Mouse (Mus musculus) kidney, embryonic 15.5 days (tissue): ENCODE data around the gene Gclc. TPM values are rescaled to one million over a fixed set of nuclear protein-coding genes. Genes with fewer than 3 reads are reported as not detected.

Source experiments
- ATAC-seq: fragments of 200-750 bp; cut with Nextera tagmentation; replicated peaks from 2 replicates; pipeline ENCODE4 v1.8.0; 2017; ENCODE audit warnings: moderate TSS enrichment; ENCODE audit not compliant: low FRiP score
- H3K27ac ChIP-seq: fragments of 300-500 bp; sonication (generic); 2 replicates; pipeline ENCODE4 v1.5.1; 2015; ENCODE audit warnings: mild to moderate bottlenecking, inconsistent platforms
- H3K27me3 ChIP-seq: fragments of 300-500 bp; sonication (generic); 2 replicates; pipeline ENCODE4 v1.6.1; 2015; ENCODE audit warnings: inconsistent platforms
- H3K36me3 ChIP-seq: fragments of 300-500 bp; sonication (generic); 2 replicates; pipeline ENCODE4 v1.6.1; 2015; ENCODE audit warnings: inconsistent platforms
- H3K4me1 ChIP-seq: fragments of 300-500 bp; sonication (generic); 2 replicates; pipeline ENCODE4 v1.6.1; 2015; ENCODE audit warnings: inconsistent platforms
- H3K4me2 ChIP-seq: fragments of 300-500 bp; sonication (generic); 2 replicates; pipeline ENCODE4 v1.6.1; 2015; ENCODE audit warnings: moderate library complexity, mild to moderate bottlenecking, inconsistent platforms
- H3K4me3 ChIP-seq: fragments of 300-500 bp; sonication (generic); replicated peaks from 2 replicates; pipeline ENCODE4 v1.5.1; 2015; ENCODE audit warnings: mild to moderate bottlenecking, inconsistent platforms
- H3K9ac ChIP-seq: fragments of 300-500 bp; sonication (generic); 2 replicates; pipeline ENCODE4 v1.6.1; 2015; ENCODE audit warnings: mild to moderate bottlenecking, inconsistent platforms
- H3K9me3 ChIP-seq: fragments of 300-500 bp; sonication (generic); replicated peaks from 2 replicates; pipeline ENCODE4 v1.6.1; 2016; ENCODE audit warnings: inconsistent platforms
- WGBS: fragments of 180-500 bp; shearing (Covaris S2); methylation state at CpG from one replicate; pipeline ENCODE4 v1.1.7; 2015; ENCODE audit warnings: mixed read lengths; 5-methylcytosine and 5-hydroxymethylcytosine counted together
- polyA plus RNA-seq: library from polyadenylated mRNA; unstranded; fragments of >200 nt; fragmentation: Nextera tagmentation; extraction: Ambion mirVana; gene quantifications from 2 replicates; pipeline ENCODE4 v1.2.1, GENCODE M21; 2015

The Gclc gene
- polyA plus RNA-seq, 1 experiment from 2014 or later: 24.2 TPM

DNA sequence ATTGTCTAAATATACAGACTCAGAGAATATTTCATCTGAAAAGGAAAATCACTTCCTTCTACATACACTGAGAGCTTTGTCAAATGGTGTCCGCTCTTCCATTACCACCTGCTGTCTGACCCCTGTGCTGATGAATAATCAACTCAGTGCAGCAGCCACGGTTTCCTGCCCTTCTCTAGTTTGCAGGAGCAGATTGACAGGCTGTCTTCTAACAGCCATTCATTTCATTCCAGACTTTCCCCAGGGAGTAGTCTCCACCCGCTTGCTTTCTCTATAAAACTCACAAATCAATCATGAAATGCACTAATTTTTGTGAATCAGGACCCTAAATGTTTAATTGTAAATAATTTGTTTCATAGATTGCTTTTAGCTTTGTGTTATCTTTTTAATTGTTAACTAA is 39.5 kb downstream of the Gclc start:
- Histone ChIP-seq H3K4me1 (peaks cover 3% of the 10 kb centered on the region; the same call in 1 of the 2 replicates), H3K9ac (no peak overlapping the region), H3K27me3 (no peaks in the 10 kb centered on the region), H3K27ac (no peak overlapping the region), H3K4me2 (no peak overlapping the region), H3K4me3 (no peak overlapping the region), H3K36me3 (peaks cover 63% of the 10 kb centered on the region), H3K9me3 (no peaks in the 10 kb centered on the region)
- WGBS: 54% methylated on average over 3 of the region's 3 CpGs
- no peak for ATAC-seq

DNA sequence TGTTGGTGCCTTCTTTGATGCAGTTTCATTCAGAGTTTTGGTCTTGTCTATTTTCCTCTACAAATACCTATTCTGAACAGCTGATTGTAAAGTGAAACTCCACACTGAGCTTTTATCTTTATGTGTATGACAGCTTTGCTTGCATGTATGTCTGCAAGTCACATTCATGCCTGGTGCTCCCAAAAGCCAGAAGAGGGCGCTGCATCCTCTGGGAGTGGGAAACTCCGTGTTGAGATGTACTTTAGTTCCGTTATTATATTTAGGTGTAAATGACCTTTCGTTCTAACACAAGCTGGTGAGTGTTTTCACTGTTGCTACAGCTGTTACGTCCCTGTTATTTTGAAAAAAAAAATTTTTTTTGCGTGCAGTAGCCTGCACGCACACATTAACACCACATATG is 48.1 kb downstream of the Gclc start:
- H3K4me1 ChIP-seq: peaks cover 12% of the 10 kb centered on the region
- WGBS: 61% methylated on average over 7 of the region's 7 CpGs

DNA sequence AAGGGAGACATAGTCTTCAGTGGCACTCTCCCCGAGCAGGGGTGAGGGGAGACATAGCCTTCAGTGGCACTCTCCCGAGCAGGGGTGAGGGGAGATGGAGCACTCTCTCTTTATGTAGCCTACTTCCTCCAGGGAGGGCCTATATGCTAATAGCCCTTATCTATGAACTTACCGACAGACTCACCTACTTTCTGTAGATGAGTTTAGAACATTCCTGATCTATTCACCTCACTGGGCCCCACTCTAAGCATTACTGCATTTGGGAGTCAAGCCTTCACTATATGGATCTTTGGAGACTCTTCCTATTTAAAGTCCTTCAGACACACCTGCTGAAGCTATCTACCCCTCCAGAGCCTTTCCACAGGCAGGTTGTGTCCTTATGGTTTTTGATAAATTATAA is 52.1 kb downstream of the Gclc start:
- peak overlapping the region; percentile 32 for H3K4me3 ChIP-seq
- H3K9me3 ChIP-seq: no peaks in the 10 kb centered on the region
- no peaks in the 10 kb centered on the region for H3K27me3 ChIP-seq
- H3K4me1 ChIP-seq: peaks cover 15% of the 10 kb centered on the region
- peak overlapping the region; percentile 70; the same call in 1 of the 2 replicates for H3K27ac ChIP-seq
- ATAC-seq: peak; percentile 28; the same call in 1 of the 2 replicates
- 48% methylated on average over 3 of the region's 3 CpGs for WGBS
- peak overlapping the region; percentile 57 for H3K4me2 ChIP-seq
- H3K9ac ChIP-seq: peak overlapping the region; percentile 44
- no peaks in the 10 kb centered on the region for H3K36me3 ChIP-seq

More for the DNA sequence above, 48.1 kb downstream of the Gclc start:
- Histone ChIP-seq H3K4me2 (no peak overlapping the region), H3K36me3 (no peaks in the 10 kb centered on the region), H3K27ac (no peak overlapping the region), H3K27me3 (no peaks in the 10 kb centered on the region), H3K9ac (no peak overlapping the region), H3K4me3 (no peak overlapping the region), H3K9me3 (no peaks in the 10 kb centered on the region)
- no peak for ATAC-seq

DNA sequence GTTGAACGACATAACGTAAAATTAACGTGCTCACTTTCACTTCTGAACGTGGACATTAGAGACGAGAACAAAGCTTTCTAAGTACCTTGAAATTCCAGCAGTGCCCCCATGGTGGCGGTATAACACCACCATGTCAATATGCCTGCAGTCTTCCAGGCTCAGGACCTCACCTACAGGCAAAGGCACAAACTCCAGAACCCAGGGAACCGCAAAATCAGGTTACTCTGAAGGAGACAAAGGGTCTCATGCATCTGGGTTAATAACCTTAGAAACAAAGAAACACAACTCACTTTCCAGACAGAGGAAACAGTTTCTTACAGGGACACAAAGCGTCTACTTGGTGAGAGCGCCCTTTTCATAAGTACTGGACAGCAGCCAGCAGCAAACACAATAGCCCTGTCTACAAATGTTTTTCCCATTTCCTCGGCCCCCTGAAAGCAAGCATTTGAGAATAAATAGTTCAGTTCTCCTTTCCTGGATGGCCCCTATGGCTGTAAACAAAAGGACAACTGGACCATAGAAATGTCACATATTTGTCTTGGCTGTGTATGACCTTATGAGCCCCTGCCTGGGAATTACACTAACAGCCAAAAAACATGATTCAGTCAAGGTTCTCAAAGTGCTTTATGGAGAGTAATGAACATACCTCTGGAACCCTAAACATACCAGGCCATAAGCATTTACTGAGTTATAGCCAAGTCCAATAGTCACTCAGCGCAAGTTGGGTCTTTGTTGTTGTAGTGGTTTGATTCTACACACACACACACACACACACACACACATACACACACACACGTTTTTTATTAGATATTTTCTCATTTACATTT is 52.7 kb downstream of the Gclc start:
- peak overlapping the region; percentile 44 for H3K9ac ChIP-seq
- H3K27me3 ChIP-seq: no peaks in the 10 kb centered on the region
- peak overlapping the region; percentile 57 for H3K4me2 ChIP-seq
- H3K4me3 ChIP-seq: peak overlapping the region; percentile 32
- WGBS: 21% methylated on average over 12 of the region's 12 CpGs
- no peaks in the 10 kb centered on the region for H3K36me3 ChIP-seq
- H3K4me1 ChIP-seq: peaks cover 15% of the 10 kb centered on the region
- H3K27ac ChIP-seq: peak overlapping the region; percentile 70
- peak; percentile 87 for ATAC-seq
- H3K9me3 ChIP-seq: no peaks in the 10 kb centered on the region

DNA sequence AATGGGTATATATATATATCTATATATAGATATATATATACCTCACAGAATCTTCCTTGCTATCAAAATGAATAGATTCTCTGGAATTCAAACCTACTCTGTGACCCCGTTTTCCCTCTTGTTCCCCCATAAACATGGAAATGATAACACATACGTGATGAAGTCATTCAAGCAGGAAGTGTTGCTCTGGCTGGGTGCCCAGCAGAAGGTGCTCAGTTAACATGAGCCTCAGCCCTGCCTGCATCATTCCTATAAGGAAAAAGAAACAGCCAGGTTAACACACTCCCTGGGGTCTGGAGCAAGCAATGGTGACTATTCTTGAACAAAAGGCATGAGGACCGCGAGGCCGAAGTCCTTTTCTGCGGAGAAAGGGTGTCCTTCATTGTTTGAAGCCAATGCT is 54.1 kb downstream of the Gclc start:
- WGBS: 73% methylated on average over 6 of the region's 6 CpGs

DNA sequence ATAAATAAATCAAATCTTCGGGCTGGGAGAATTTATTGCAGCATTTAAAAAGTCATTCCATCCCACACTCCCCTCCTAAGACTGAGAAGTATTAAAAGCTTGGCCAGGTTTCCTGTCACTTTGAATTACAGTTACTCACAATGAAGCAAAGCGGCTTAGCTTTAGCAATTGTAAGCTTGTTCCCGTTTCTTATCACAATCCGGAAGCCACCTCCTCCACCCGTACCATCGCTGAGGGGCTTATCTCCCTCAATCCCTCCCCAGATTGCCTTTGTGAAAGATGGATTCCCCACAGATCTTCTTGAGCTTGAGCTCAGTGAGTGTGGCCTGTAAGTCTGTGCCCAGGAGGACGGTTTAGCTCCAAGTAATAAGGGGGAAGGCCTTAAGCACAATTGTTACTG is 64.5 kb downstream of the Gclc start:
- 28% methylated on average over 7 of the region's 7 CpGs for WGBS
- Histone ChIP-seq H3K4me2 (no peak overlapping the region), H3K4me1 (0 out of 2 replicates have a peak, but pooled peaks cover 3% of the 10 kb centered on the region), H3K36me3 (no peaks in the 10 kb centered on the region), H3K27ac (0 out of 2 replicates have a peak overlapping the region, but pooled peaks have one; percentile 45), H3K27me3 (no peaks in the 10 kb centered on the region), H3K9ac (no peak overlapping the region), H3K4me3 (no peak overlapping the region), H3K9me3 (0 out of 2 replicates have a peak, but pooled peaks cover 4% of the 10 kb centered on the region)
- no peak for ATAC-seq

More for the DNA sequence above, 54.1 kb downstream of the Gclc start:
- Histone ChIP-seq H3K9ac (no peak overlapping the region), H3K4me2 (no peak overlapping the region), H3K27ac (no peak overlapping the region), H3K4me1 (peaks cover 15% of the 10 kb centered on the region), H3K36me3 (no peaks in the 10 kb centered on the region), H3K27me3 (no peaks in the 10 kb centered on the region), H3K9me3 (no peaks in the 10 kb centered on the region), H3K4me3 (no peak overlapping the region)
- no peak for ATAC-seq

DNA sequence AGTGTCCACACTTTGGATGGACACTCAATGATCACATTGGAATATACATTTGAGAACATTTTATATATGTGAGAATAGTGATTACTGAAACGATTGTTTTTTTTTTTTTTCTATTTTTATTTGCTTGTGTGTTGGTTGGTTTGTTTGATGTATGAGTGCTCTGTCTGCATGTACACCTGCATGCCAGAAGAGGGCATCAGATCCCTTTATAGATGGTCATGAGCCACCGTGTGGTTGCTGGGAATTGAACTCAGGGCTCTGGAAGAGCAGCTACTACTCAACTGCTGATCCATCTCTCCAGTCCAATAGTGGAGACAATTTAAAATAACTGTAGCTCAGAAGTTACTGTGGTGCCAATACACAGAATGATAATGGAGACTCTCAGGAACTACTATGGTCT is 65.0 kb downstream of the Gclc start:
- Histone ChIP-seq H3K4me2 (no peak overlapping the region), H3K27ac (no peak overlapping the region), H3K4me1 (0 out of 2 replicates have a peak, but pooled peaks cover 3% of the 10 kb centered on the region), H3K36me3 (no peaks in the 10 kb centered on the region), H3K4me3 (no peak overlapping the region), H3K27me3 (no peaks in the 10 kb centered on the region), H3K9ac (no peak overlapping the region), H3K9me3 (0 out of 2 replicates have a peak, but pooled peaks cover 4% of the 10 kb centered on the region)
- no peak for ATAC-seq
- 85% methylated on average over 2 of the region's 2 CpGs for WGBS

DNA sequence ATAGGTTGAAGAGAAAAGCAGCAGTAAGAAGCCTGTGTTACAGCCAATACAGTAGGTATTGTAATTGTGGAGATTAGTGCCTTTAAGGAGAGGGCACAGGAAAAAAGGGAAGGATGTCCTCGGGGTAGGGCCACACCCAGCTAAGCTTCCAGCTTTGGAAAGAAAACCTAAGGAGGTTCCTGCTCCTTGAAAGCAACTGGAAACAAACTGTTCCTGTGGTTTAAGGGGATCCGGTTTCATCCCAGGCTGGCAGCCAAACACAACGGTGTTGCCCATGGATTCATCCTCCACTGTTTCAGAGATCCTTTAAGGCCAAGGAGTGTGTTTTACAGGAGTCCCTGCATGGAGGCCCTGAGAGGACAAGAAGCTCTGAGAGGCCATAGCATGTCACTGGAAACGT is 66.5 kb downstream of the Gclc start:
- WGBS: 56% methylated on average over 4 of the region's 4 CpGs
- Histone ChIP-seq H3K9me3 (0 out of 2 replicates have a peak, but pooled peaks cover 4% of the 10 kb centered on the region), H3K4me1 (peaks cover 11% of the 10 kb centered on the region), H3K9ac (no peak overlapping the region), H3K27ac (no peak overlapping the region), H3K4me2 (no peak overlapping the region), H3K27me3 (no peaks in the 10 kb centered on the region), H3K36me3 (no peaks in the 10 kb centered on the region), H3K4me3 (no peak overlapping the region)
- no peak for ATAC-seq

DNA sequence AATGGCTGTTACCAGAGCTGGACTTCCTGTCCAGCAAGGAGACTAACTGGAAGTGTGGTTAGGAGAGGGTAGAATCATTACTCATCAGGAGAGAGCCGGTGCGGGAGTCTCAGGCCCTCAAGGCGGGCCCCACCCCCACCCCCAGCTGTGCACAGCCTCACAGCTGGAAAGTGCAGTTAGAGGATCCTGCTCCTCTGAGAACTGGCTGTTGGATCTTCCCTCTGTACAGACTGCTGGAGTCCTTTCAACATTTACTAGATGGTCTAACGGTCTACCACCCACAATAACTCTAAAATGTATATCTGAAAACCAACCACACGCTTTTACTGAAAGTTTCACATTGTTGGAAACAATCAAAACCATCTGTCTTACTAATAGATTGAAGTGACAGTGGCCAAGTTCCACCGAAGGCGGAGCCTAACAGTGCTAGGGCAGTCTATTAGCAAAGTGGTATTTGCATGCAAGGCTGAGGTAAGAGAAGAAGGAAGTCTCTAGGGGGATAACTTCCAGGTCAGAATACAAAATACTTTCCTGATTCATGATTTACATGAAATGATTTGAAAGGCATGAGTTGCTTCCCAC is 71.1 kb downstream of the Gclc start:
- no peak overlapping the region for H3K9ac ChIP-seq
- 0 out of 2 replicates have a peak overlapping the region, but pooled peaks have one; percentile 10 for H3K4me2 ChIP-seq
- H3K9me3 ChIP-seq: 0 out of 2 replicates have a peak, but pooled peaks cover under 1% of the 10 kb centered on the region
- H3K27ac ChIP-seq: peak overlapping the region; percentile 76
- peaks cover 14% of the 10 kb centered on the region for H3K4me1 ChIP-seq
- 12% methylated on average over 7 of the region's 7 CpGs for WGBS
- H3K36me3 ChIP-seq: no peaks in the 10 kb centered on the region
- H3K4me3 ChIP-seq: no peak overlapping the region
- ATAC-seq: peak; percentile 85
- H3K27me3 ChIP-seq: no peaks in the 10 kb centered on the region

DNA sequence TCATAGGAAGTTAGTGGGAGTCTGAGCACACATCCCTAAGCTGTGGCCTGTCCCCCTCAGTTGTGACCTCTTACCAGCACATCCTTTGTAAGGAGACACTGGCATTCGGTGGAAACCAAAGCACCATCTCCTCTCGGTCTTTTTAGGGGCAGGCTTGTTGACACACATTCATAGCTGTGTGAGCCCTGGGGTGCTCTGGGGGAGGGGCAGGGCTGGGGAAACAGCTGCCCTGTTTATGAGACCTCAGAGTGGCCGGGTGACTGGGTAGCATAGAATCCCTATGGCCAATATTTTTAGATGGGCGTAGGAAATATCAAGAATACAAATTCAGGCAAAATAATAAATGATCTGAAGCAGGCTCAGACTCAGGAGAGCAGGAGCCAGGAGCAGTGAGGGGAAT is 71.9 kb downstream of the Gclc start:
- ATAC-seq: no peak
- Histone ChIP-seq H3K27ac (peak overlapping the region; percentile 76; the same call in 1 of the 2 replicates), H3K4me2 (no peak overlapping the region), H3K9ac (no peak overlapping the region), H3K4me1 (peaks cover 14% of the 10 kb centered on the region), H3K27me3 (no peaks in the 10 kb centered on the region), H3K9me3 (no peaks in the 10 kb centered on the region), H3K36me3 (no peaks in the 10 kb centered on the region), H3K4me3 (no peak overlapping the region)
- WGBS: 38% methylated on average over 4 of the region's 4 CpGs

DNA sequence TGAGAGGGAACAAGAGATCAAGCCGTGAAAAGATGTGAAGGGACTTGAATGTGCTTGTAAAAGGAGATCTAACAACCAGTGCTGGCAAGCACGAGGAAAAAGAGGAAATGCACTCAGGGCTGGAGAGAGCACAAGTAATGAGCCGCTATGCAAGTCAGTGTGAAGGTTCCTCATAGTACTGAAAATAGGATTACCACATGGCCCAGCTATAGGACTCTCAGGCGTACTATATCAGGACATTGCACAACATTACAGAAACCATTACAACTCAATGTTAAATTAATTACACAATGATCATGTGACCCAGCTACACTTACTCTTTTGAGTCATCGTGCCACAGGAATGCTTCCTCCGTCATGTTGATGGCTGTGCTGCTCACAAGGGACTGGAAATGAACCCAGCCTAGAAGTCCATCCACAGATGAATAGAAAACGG is 74.2 kb downstream of the Gclc start:
- WGBS: 63% methylated on average over 7 of the region's 7 CpGs
- no peak overlapping the region for H3K27ac ChIP-seq
- H3K9me3 ChIP-seq: no peaks in the 10 kb centered on the region
- H3K4me2 ChIP-seq: no peak overlapping the region
- H3K4me3 ChIP-seq: no peak overlapping the region
- H3K36me3 ChIP-seq: no peaks in the 10 kb centered on the region
- H3K27me3 ChIP-seq: no peaks in the 10 kb centered on the region
- no peak overlapping the region for H3K9ac ChIP-seq
- H3K4me1 ChIP-seq: peaks cover 14% of the 10 kb centered on the region
- no peak for ATAC-seq

DNA sequence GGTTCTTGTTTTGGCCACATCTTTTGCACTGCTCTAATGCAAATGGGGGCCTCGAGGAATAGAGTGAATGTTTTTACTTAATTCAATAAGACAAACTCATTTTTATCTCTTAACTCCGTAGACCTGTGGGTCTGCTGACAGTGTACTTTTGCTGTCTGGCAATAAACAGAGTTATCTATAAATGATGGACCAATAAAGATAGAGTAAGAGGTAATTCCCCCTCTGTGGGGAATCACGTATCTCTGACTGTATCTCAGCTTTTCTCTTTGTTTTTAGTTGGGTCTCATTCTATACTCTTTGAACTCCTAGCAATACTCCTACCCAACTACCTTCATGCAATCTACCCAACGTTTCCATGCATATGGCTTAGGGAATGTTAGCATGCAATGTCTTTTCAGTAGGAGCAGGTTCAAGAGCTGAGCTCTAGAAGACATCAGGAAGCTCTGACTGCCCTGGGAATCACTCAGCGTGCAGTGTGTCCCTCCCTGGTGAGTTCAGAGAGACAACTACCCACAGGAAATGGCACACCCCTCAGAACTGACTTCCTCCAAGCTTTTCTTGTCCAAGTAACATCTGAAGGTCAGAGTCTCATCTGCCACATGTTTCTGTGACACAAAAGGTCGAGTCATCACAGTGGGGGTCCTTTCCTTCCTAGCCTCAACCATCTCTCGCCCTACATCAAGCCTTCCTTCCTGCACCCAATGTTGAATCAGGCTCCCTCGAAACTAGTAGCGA is 80.1 kb downstream of the Gclc start:
- no peak for ATAC-seq
- no peaks in the 10 kb centered on the region for H3K27me3 ChIP-seq
- H3K36me3 ChIP-seq: no peaks in the 10 kb centered on the region
- H3K9me3 ChIP-seq: no peaks in the 10 kb centered on the region
- H3K9ac ChIP-seq: no peak overlapping the region
- H3K4me2 ChIP-seq: no peak overlapping the region
- WGBS: 66% methylated on average over 9 of the region's 9 CpGs
- H3K4me1 ChIP-seq: no peaks in the 10 kb centered on the region
- H3K4me3 ChIP-seq: no peak overlapping the region
- H3K27ac ChIP-seq: no peak overlapping the region
